Mouse (Mus musculus) cerebellum, adult 18-20 months (tissue): Measurements from ENCODE around the gene Nckap5l.

Experiments
- DNase-seq, 2 experiments: peaks; one replicate each; pipeline ENCODE4 v3.0.0; 2021

The Nckap5l gene

GRCm38 (mm10) chr15:99457606-99458401, at the start of gene Nckap5l:
Nckap5l (minus strand) TSS chr15:99457748.
- DNase-seq = peak; percentile 84 to 88

- peak in 1 of 2 experiments; percentile 22 for DNase-seq
Observed at GRCm38 (mm10) chr15:99505324-99506095, 48.0 kb upstream of the Nckap5l start.

- peak in 1 of 2 experiments; percentile 6 for DNase-seq
Observed at GRCm38 (mm10) chr15:99503256-99503655, 45.7 kb upstream of the Nckap5l start.

GRCm38 (mm10) chr15:99502311-99502831, 44.8 kb upstream of the Nckap5l start:
- DNase-seq = peak in 1 of 2 experiments; percentile 34

- peak in 1 of 2 experiments; percentile 58 for DNase-seq
Observed at GRCm38 (mm10) chr15:99501292-99502260, 44.0 kb upstream of the Nckap5l start.

GRCm38 (mm10) chr15:99500320-99500719, 42.8 kb upstream of the Nckap5l start:
- peak in 1 of 2 experiments; percentile 22 for DNase-seq

GRCm38 (mm10) chr15:99499726-99500125, 42.2 kb upstream of the Nckap5l start:
- peak in 1 of 2 experiments; percentile 57 for DNase-seq

- peak in 1 of 2 experiments; percentile 50 for DNase-seq
Observed at GRCm38 (mm10) chr15:99498781-99499180, 41.2 kb upstream of the Nckap5l start.

GRCm38 (mm10) chr15:99498356-99498755, 40.8 kb upstream of the Nckap5l start:
- no peak for DNase-seq

GRCm38 (mm10) chr15:99497527-99498242, 40.1 kb upstream of the Nckap5l start:
- DNase-seq = peak; percentile 70 to 76

- peak; percentile 76 to 79 for DNase-seq
Observed at GRCm38 (mm10) chr15:99497061-99497460, 39.5 kb upstream of the Nckap5l start.

GRCm38 (mm10) chr15:99484745-99485144, 27.2 kb upstream of the Nckap5l start:
- DNase-seq = no peak

- DNase-seq = no peak
Observed at GRCm38 (mm10) chr15:99475814-99476213, 18.3 kb upstream of the Nckap5l start.

- DNase-seq = peak; percentile 84 to 88
Observed at GRCm38 (mm10) chr15:99474576-99474926, 17.0 kb upstream of the Nckap5l start, which contains the start of gene Bcdin3d. Bcdin3d (minus strand) TSS chr15:99474730.

GRCm38 (mm10) chr15:99473801-99474575, 16.4 kb upstream of the Nckap5l start:
- DNase-seq = peak in 1 of 2 experiments; percentile 37

GRCm38 (mm10) chr15:99472972-99473371, 15.4 kb upstream of the Nckap5l start:
- DNase-seq = no peak

- no peak for DNase-seq
Observed at GRCm38 (mm10) chr15:99471677-99472063, 14.1 kb upstream of the Nckap5l start.

GRCm38 (mm10) chr15:99470971-99471676, 13.6 kb upstream of the Nckap5l start:
- DNase-seq = peak; percentile 67 to 81

- peak; percentile 80 to 82 for DNase-seq
Observed at GRCm38 (mm10) chr15:99470224-99470761, 12.7 kb upstream of the Nckap5l start.

GRCm38 (mm10) chr15:99469736-99470135, 12.2 kb upstream of the Nckap5l start:
- DNase-seq = peak in 1 of 2 experiments; percentile 17
